Mouse (Mus musculus) ES-Bruce4 (cell line): ENCODE data around the gene Ccdc33.

Experiments
- CTCF ChIP-seq: IDR thresholded peaks from one replicate; pipeline ENCODE4 v1.8.1; 2011; ENCODE audit warnings: low read depth, low read length
- EP300 ChIP-seq: IDR thresholded peaks from 2 replicates; pipeline ENCODE4 v1.6.1; 2011; ENCODE audit warnings: low read depth, low read length; ENCODE audit not compliant: insufficient read depth
- POLR2A ChIP-seq: IDR thresholded peaks from one replicate; pipeline ENCODE4 v1.8.1; 2011; ENCODE audit warnings: low read length; ENCODE audit not compliant: insufficient read depth

- TF ChIP-seq EP300 (no peak), CTCF (no peak), POLR2A (no peak)
Observed at GRCm38 (mm10) chr9:58085074-58085473, 33.5 kb downstream of the Ccdc33 start.
